Mouse (Mus musculus): ENCODE data around the gene Mrpl36.

Mrpl36 gene

DNA sequence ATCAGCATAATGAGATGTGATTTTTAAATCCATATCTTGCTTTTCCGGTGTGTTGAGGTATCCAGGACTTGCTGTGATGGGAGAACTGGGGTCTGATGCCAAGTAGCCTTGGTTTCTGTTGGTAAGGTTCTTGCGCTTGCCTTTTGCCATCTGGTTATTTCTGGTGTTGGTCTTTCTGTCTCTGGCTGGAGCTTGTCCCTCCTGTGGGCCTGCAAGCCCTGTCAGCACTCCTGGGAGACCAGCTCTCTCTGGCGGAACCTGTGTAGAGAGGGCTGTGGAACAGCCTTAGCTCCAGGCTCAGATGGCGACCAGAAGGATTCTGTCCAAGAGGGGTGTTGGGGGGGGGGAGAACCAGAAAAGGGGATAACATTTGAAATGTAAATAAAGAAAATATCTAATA lies 18.4 kb downstream of the Mrpl36 start:
- DNase-seq (ENCODE audit: low spot score) = no peak

DNA sequence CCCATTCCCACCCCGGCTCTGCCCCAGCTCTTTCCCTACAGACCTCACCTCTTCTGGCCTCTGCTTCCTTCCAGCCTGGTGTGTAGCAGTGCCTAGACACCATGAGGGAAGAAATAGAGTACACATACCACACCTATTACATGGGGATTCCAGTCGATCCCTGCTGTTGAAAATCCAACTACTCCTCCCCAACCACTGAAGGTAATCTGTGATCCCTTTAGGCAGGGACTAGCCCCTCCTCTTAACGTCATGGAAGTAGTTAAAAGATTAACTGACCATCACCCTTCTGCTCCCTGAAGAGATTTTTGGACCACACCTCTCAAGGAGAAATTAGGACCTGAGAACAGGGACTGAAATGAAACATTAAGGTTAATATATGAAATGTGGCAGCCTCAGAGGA lies 18.9 kb downstream of the Mrpl36 start:
- DNase-seq (ENCODE audit: low spot score) = no peak

DNA sequence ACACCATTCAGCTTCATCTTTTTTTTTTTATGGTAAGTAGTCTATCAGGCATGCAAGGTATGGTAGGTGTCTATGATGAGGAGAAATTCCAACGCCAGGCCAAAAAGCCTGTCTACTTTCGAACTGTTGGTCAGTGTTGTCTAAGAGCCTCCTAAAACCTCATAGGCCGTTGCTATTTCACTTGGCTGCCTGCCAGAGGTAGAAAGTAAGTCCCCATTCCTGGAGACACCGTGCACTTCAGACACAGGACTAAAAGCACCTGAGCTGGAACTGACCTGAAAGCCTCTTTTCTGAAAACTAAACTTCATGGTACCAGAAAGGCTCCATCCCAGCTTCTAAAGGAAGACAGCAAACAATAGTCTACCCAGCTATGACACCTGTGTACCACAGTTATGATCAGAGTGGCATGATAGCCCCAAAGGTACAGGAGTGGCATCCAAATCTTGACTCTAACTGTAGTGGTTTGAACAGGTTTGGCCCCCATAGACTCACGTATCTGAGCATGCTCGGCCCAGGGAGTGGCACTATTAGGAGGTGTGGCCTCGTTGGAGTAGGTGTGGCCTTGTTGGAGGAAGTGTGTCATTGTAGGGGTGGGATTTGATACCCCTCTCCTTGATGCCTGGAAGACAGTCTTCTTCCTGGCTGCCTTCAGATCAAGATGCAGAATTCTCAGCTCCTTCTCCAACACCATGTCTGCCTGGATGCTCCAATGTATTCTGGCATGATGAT lies 19.8 kb downstream of the Mrpl36 start:
- DNase-seq (ENCODE audit: low spot score) = no peak

DNA sequence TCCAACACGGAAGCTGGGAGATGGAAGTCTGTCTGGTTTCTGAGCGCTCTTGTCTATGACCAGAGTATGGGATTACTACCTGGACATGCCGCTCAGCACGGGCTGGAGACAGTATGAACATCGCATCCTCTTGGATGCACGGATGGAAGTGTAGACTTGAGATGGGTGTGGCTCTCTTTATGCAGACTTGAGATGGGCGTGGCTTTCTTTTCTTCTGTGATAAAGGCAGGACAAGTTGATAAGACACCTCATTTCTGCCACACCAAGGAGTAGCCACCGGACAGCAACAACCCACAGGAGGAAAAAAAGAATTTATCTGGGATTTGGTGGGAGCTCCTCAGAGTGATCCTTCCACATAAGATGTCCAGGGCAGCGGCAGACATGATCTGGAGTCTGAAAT lies 22.4 kb downstream of the Mrpl36 start:
- DNase-seq (ENCODE audit: low spot score) = no peak

DNA sequence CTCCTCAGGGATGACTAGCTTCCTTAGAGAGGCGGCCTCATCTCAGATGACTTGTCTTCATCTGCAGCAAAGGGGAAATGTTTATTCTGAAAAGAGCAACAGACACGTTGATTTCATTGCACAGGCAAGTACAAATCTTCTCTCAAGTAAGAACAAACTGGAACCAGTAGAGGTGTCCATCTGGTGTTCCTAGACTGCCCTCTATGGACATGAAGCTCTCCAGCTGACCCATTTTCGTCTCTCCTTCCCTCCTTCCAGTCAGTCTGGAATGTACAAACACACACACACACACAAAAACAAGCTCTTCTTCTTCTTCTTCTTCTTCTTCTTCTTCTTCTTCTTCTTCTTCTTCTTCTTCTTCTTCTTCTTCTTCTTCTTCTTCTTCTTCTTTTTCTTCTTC lies 23.6 kb downstream of the Mrpl36 start:
- DNase-seq (ENCODE audit: low spot score) = no peak

DNA sequence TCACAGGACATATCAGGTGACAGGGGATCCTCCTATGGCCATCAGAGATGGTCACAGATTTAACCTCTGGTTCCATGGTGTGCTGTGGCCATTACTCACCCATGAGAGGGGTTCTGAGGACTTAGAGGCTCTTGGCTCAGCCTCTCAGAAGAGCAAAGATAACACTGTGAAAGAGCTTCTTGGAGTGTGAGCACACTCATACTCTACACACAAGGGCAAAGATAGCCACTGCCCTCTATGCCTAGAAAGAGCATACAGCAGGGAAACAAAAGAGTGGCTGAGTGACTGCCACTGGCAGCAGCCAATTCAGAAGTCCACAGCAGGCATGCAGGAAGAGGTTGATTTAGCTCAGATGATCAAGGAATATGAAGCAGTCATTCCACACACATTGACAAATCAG lies 24.2 kb downstream of the Mrpl36 start:
- no peak for DNase-seq (ENCODE audit: low spot score)

DNA sequence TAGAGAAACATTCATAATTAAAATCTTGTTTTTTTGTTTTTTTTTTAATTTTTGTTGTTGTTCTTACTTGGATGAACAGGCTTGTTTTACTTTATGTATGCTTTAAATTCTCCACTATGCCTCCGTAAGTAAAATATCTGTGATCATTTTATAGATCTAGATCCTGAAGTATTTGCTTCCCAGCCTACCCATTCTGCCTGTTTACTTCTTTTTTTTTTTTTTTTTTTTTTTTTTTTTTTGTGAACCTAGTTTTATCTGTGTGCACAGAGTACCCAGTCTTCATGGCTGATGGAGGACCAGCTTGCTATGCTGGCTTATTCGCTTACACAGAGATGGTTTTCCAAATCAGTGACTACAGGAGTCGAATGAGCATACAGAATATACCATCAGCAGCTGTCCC lies 28.8 kb downstream of the Mrpl36 start:
- no peak for DNase-seq (ENCODE audit: low spot score)

DNA sequence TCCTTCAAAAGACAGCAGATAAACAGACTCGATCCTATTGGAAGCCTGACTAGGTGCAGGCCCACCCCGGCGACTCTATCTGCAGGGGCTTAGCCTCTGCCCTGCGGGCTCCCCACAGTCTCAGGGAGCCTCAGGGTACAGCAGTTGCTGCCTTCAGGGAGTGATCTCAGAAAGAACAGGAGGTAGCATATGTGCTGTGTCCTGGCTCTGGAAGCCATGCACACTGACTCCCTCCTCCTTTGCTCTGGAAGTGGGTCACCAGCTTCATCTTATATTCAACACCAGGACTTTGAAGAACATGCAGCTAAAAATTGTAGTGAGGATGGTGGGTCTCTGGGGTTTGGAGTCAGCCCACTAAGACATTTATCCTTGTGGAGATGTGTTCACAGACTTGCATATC lies 45.1 kb downstream of the Mrpl36 start:
- DNase-seq (ENCODE audit: low spot score) = no peak

DNA sequence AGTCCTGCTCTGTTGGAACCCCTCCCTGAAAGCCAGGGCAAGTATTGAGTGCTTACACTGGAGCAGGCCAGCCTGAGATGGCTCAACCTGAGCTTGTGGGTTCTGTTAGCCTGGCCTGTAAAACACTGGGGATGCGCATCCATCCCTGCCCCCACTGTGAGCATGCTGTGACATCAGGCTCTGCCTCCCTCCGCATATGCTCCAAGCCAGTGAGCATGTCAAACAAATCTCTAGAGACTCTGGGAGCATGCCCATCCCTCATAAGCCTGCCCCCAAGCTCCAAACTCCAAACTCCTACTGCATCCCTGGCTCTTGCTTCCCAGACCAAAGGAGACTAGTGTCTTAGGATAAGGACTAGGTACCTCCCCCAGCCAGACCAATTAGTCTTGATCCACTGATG lies 46.3 kb downstream of the Mrpl36 start:
- DNase-seq (ENCODE audit: low spot score) = no peak

DNA sequence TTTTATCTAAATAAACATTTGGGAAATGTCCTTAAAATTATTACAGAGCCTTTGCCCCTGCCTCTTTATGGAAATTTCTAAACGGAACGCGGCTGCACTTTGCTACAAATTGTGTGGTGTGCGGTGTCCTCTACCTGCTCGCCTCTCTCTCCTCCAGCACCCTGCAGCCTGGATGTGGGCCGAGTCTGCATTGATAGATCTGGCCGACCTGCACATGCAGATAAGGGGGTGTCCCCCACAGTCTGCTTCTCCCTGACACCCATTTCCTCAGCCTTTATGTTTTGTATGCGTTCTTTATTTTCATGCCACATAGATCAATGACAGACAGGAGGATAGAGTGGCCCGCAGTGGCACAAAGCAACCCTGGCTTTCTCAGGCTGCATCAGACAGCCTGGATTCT lies 49.3 kb downstream of the Mrpl36 start:
- DNase-seq (ENCODE audit: low spot score) = no peak

Measured in embryo, embryonic 10 days (tissue).